Mouse (Mus musculus): Measurements from ENCODE around the gene Miox. TPM values are rescaled to one million over a fixed set of nuclear protein-coding genes. Genes with fewer than 3 reads are reported as not detected.

Gene Miox
- polyA plus RNA-seq (2014; fragmentation: Nextera tagmentation; extraction: Ambion mirVana), result not detected in 2 replicates

DNA sequence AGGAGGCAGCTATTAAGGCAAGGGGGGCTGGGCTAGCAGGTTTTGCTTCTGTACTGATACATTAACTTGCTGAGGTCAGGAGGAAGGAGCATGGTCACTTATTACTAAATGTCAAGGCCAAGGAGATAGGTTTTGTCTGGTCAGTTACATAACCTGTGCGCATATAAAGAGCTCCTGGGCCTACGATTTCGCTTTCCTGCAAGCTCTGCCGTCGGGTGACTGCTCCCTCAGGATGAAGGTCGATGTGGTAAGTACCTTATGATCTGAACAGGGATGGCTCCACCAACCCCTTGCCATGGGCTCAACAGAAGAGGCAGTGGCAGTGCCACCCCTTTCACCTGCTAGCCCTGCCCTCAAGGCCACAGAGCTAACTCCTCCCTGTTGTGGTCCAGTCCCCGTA lies at the start of gene Miox:
Miox (plus strand) TSS at position 128 of the 400 bp plus-strand sequence.
- Histone ChIP-seq H3K4me1 (ENCODE audit: control insufficient read depth, insufficient read depth, low read length) (no peaks in the 10 kb centered on the region), H3K4me2 (ENCODE audit: low read length) (no peak within 1 kb of the TSS), H3K27me3 (replicated peaks; ENCODE audit: control insufficient read depth, insufficient read depth, low read length) (no peaks in the 10 kb centered on the region), H3K27ac (ENCODE audit: low read depth, low read length) (no peak within 1 kb of the TSS), H3K9me3 (replicated peaks; ENCODE audit: control insufficient read depth, low read length) (no peaks in the 10 kb centered on the region), H3K9ac (ENCODE audit: low read length) (no peak within 1 kb of the TSS), H3K4me3 (ENCODE audit: low read depth, low read length) (no peak within 1 kb of the TSS), H3K36me3 (ENCODE audit: control insufficient read depth, insufficient read depth, low read length) (no peaks in the 10 kb centered on the region)
- DNase-seq (ENCODE audit: low spot score) (no peak), ATAC-seq (no peak)
- WGBS, result 85% methylated on average over 7 of the region's 7 CpGs

DNA sequence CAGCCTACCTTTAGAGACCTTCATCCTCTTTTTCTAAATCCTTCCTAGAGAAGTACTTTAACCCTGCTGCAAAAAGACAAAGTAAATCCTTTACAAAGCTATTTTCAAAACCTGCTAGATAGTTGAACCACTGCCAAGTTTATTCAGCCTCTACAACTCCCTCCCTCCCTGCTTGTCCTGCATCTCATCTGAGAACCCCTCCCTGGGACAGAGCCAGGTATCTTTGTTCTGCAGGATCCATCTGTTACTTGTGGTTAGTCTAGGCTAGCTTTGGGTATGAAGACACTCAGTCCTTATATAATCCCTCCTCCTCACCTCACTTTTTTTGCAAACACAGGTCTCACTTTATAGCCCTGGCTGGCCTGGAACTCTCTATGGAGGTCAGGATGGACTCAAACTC lies 49.2 kb upstream of the Miox start:
- no peaks in the 10 kb centered on the region for H3K27me3 ChIP-seq (replicated peaks; ENCODE audit: control insufficient read depth, insufficient read depth, low read length)
- DNase-seq (ENCODE audit: low spot score), result peak; percentile 41
- H3K4me2 ChIP-seq (ENCODE audit: low read length), result no peak overlapping the region
- no peak overlapping the region for H3K27ac ChIP-seq (ENCODE audit: low read depth, low read length)
- no peak overlapping the region for H3K9ac ChIP-seq (ENCODE audit: low read length)
- no peak for ATAC-seq
- no peak overlapping the region for H3K4me3 ChIP-seq (ENCODE audit: low read depth, low read length)
- H3K9me3 ChIP-seq (replicated peaks; ENCODE audit: control insufficient read depth, low read length), result no peaks in the 10 kb centered on the region
- H3K4me1 ChIP-seq (ENCODE audit: control insufficient read depth, insufficient read depth, low read length), result no peaks in the 10 kb centered on the region
- peaks cover 99% of the 10 kb centered on the region for H3K36me3 ChIP-seq (ENCODE audit: control insufficient read depth, insufficient read depth, low read length)

- DNase-seq (ENCODE audit: low spot score), result no peak
- Histone ChIP-seq H3K4me2 (ENCODE audit: low read length) (no peak overlapping the region), H3K9me3 (replicated peaks; ENCODE audit: control insufficient read depth, low read length) (no peaks in the 10 kb centered on the region), H3K36me3 (ENCODE audit: control insufficient read depth, insufficient read depth, low read length) (peaks cover 99% of the 10 kb centered on the region), H3K4me1 (ENCODE audit: control insufficient read depth, insufficient read depth, low read length) (no peaks in the 10 kb centered on the region), H3K4me3 (ENCODE audit: low read depth, low read length) (no peak overlapping the region), H3K9ac (ENCODE audit: low read length) (no peak overlapping the region), H3K27ac (ENCODE audit: low read depth, low read length) (no peak overlapping the region), H3K27me3 (replicated peaks; ENCODE audit: control insufficient read depth, insufficient read depth, low read length) (no peaks in the 10 kb centered on the region)
- 96% methylated on average over 5 of the region's 5 CpGs for WGBS
- no peak for ATAC-seq
These were observed 48.7 kb upstream of the Miox start for GRCm38 (mm10) chr15:89285478-89285877.

- DNase-seq (ENCODE audit: low spot score) (no peak), ATAC-seq (no peak)
- no peak overlapping the region for H3K4me2 ChIP-seq (ENCODE audit: low read length)
- H3K4me3 ChIP-seq (ENCODE audit: low read depth, low read length), result no peak overlapping the region
- H3K27me3 ChIP-seq (replicated peaks; ENCODE audit: control insufficient read depth, insufficient read depth, low read length), result no peaks in the 10 kb centered on the region
- no peaks in the 10 kb centered on the region for H3K9me3 ChIP-seq (replicated peaks; ENCODE audit: control insufficient read depth, low read length)
- WGBS, result 86% methylated on average over 7 of the region's 7 CpGs
- H3K4me1 ChIP-seq (ENCODE audit: control insufficient read depth, insufficient read depth, low read length), result no peaks in the 10 kb centered on the region
- no peak overlapping the region for H3K9ac ChIP-seq (ENCODE audit: low read length)
- H3K27ac ChIP-seq (ENCODE audit: low read depth, low read length), result no peak overlapping the region
- H3K36me3 ChIP-seq (ENCODE audit: control insufficient read depth, insufficient read depth, low read length), result peaks cover 99% of the 10 kb centered on the region
These were observed 48.1 kb upstream of the Miox start for GRCm38 (mm10) chr15:89286114-89286513.

DNA sequence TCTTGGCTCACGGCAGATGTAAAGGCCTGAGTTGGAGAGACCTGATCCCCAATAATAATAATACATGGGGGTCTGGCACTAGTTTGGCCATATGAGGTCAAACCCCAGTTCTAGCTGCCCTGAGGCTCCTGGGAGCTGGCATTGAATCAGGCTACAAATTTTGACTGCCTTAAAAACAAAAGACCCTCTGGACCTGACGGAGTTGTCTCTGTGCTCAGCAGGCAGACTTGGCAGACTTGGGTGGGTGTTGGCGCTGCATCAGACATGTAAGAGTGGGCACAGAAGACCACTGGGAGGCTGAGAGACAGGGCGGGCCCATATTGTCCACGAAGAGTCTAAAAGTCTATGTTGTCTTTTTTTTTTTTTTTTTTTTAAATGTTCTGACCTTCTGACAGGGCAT lies 47.6 kb upstream of the Miox start:
- DNase-seq (ENCODE audit: low spot score) (no peak), ATAC-seq (no peak)
- Histone ChIP-seq H3K36me3 (ENCODE audit: control insufficient read depth, insufficient read depth, low read length) (peaks cover 99% of the 10 kb centered on the region), H3K9ac (ENCODE audit: low read length) (no peak overlapping the region), H3K4me3 (ENCODE audit: low read depth, low read length) (no peak overlapping the region), H3K27me3 (replicated peaks; ENCODE audit: control insufficient read depth, insufficient read depth, low read length) (no peaks in the 10 kb centered on the region), H3K9me3 (replicated peaks; ENCODE audit: control insufficient read depth, low read length) (no peaks in the 10 kb centered on the region), H3K27ac (ENCODE audit: low read depth, low read length) (no peak overlapping the region), H3K4me2 (ENCODE audit: low read length) (no peak overlapping the region), H3K4me1 (ENCODE audit: control insufficient read depth, insufficient read depth, low read length) (no peaks in the 10 kb centered on the region)
- WGBS, result 77% methylated on average over 5 of the region's 5 CpGs

- H3K4me3 ChIP-seq (ENCODE audit: low read depth, low read length), result no peak overlapping the region
- no peaks in the 10 kb centered on the region for H3K4me1 ChIP-seq (ENCODE audit: control insufficient read depth, insufficient read depth, low read length)
- H3K27me3 ChIP-seq (replicated peaks; ENCODE audit: control insufficient read depth, insufficient read depth, low read length), result no peaks in the 10 kb centered on the region
- DNase-seq (ENCODE audit: low spot score) (no peak), ATAC-seq (no peak; the same call in 1 of the 2 replicates)
- H3K36me3 ChIP-seq (ENCODE audit: control insufficient read depth, insufficient read depth, low read length), result peaks cover 99% of the 10 kb centered on the region
- no peaks in the 10 kb centered on the region for H3K9me3 ChIP-seq (replicated peaks; ENCODE audit: control insufficient read depth, low read length)
- H3K27ac ChIP-seq (ENCODE audit: low read depth, low read length), result no peak overlapping the region
- WGBS, result 88% methylated on average over 23 of the region's 23 CpGs
- H3K9ac ChIP-seq (ENCODE audit: low read length), result no peak overlapping the region
- no peak overlapping the region for H3K4me2 ChIP-seq (ENCODE audit: low read length)
These were observed 45.9 kb upstream of the Miox start for GRCm38 (mm10) chr15:89288227-89288767.

DNA sequence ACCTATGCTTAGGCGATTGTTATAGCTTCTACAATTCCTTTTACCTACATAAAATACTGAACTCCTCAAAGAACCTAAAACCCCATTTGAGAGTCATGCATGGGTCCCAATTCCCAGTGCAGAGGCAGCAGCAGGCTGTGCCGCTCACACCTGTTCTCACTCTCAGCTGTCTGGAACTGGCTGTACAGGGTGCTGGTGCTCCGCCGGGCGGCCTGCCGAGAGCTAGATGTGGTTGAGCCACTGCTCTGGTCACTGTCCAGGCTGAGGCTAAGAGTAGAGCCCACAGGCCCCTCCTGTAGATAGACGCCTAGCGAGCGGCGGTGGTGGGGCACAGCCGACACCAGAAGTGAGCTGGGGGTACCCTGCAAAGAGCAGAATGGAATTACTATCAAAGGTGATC lies 44.7 kb upstream of the Miox start:
- 96% methylated on average over 11 of the region's 11 CpGs for WGBS
- no peaks in the 10 kb centered on the region for H3K27me3 ChIP-seq (replicated peaks; ENCODE audit: control insufficient read depth, insufficient read depth, low read length)
- H3K27ac ChIP-seq (ENCODE audit: low read depth, low read length), result no peak overlapping the region
- H3K4me3 ChIP-seq (ENCODE audit: low read depth, low read length), result no peak overlapping the region
- ATAC-seq (no peak), DNase-seq (ENCODE audit: low spot score) (no peak)
- H3K36me3 ChIP-seq (ENCODE audit: control insufficient read depth, insufficient read depth, low read length), result peaks cover 99% of the 10 kb centered on the region
- no peak overlapping the region for H3K4me2 ChIP-seq (ENCODE audit: low read length)
- no peak overlapping the region for H3K9ac ChIP-seq (ENCODE audit: low read length)
- no peaks in the 10 kb centered on the region for H3K4me1 ChIP-seq (ENCODE audit: control insufficient read depth, insufficient read depth, low read length)
- H3K9me3 ChIP-seq (replicated peaks; ENCODE audit: control insufficient read depth, low read length), result no peaks in the 10 kb centered on the region

DNA sequence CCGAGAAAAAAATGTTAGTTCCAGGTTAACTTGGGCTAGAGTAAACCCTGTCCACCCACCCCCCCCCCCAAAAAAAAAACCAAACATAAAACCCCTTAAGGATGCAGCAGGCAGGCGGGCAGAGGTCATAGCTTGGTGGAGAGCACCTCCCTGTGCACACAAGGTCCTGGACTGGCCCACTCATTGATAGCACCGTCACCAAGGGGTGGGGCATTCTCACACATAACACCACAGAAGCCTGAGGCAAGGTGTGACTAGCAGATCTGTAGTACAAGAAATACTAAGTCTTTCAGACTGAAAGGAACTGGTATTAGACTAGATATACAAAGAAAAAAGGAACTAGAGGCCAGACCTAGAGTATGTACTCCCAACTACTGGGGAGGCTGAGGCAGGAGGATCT lies 42.7 kb upstream of the Miox start:
- peaks cover 98% of the 10 kb centered on the region for H3K36me3 ChIP-seq (ENCODE audit: control insufficient read depth, insufficient read depth, low read length)
- ATAC-seq, result no peak
- no peak for DNase-seq (ENCODE audit: low spot score)
- H3K9ac ChIP-seq (ENCODE audit: low read length), result no peak overlapping the region
- no peaks in the 10 kb centered on the region for H3K9me3 ChIP-seq (replicated peaks; ENCODE audit: control insufficient read depth, low read length)
- WGBS, result 92% methylated on average over 3 of the region's 3 CpGs
- no peak overlapping the region for H3K27ac ChIP-seq (ENCODE audit: low read depth, low read length)
- no peak overlapping the region for H3K4me2 ChIP-seq (ENCODE audit: low read length)
- H3K4me3 ChIP-seq (ENCODE audit: low read depth, low read length), result no peak overlapping the region
- H3K4me1 ChIP-seq (ENCODE audit: control insufficient read depth, insufficient read depth, low read length), result no peaks in the 10 kb centered on the region
- no peaks in the 10 kb centered on the region for H3K27me3 ChIP-seq (replicated peaks; ENCODE audit: control insufficient read depth, insufficient read depth, low read length)

GRCm38 (mm10) chr15:89292795-89293194 lies 41.4 kb upstream of the Miox start:
- peaks cover 97% of the 10 kb centered on the region for H3K36me3 ChIP-seq (ENCODE audit: control insufficient read depth, insufficient read depth, low read length)
- no peak for ATAC-seq
- 79% methylated on average over 2 of the region's 2 CpGs for WGBS

More at GRCm38 (mm10) chr15:89292795-89293194, 41.4 kb upstream of the Miox start:
- DNase-seq (ENCODE audit: low spot score), result no peak
- Histone ChIP-seq H3K4me2 (ENCODE audit: low read length) (no peak overlapping the region), H3K27me3 (replicated peaks; ENCODE audit: control insufficient read depth, insufficient read depth, low read length) (no peaks in the 10 kb centered on the region), H3K9ac (ENCODE audit: low read length) (no peak overlapping the region), H3K4me1 (ENCODE audit: control insufficient read depth, insufficient read depth, low read length) (no peaks in the 10 kb centered on the region), H3K4me3 (ENCODE audit: low read depth, low read length) (no peak overlapping the region), H3K27ac (ENCODE audit: low read depth, low read length) (no peak overlapping the region), H3K9me3 (replicated peaks; ENCODE audit: control insufficient read depth, low read length) (no peaks in the 10 kb centered on the region)

Measured in forebrain, embryonic 14.5 days (tissue).